Mouse (Mus musculus) brain, embryonic 18.5 days (tissue): ENCODE measurements around the gene Btg3.

Experiments used
- DNase-seq: peaks from one replicate; pipeline ENCODE4 v3.0.0-alpha.2; 2012; ENCODE audit warnings: low read depth, low spot score

Btg3 gene

DNA sequence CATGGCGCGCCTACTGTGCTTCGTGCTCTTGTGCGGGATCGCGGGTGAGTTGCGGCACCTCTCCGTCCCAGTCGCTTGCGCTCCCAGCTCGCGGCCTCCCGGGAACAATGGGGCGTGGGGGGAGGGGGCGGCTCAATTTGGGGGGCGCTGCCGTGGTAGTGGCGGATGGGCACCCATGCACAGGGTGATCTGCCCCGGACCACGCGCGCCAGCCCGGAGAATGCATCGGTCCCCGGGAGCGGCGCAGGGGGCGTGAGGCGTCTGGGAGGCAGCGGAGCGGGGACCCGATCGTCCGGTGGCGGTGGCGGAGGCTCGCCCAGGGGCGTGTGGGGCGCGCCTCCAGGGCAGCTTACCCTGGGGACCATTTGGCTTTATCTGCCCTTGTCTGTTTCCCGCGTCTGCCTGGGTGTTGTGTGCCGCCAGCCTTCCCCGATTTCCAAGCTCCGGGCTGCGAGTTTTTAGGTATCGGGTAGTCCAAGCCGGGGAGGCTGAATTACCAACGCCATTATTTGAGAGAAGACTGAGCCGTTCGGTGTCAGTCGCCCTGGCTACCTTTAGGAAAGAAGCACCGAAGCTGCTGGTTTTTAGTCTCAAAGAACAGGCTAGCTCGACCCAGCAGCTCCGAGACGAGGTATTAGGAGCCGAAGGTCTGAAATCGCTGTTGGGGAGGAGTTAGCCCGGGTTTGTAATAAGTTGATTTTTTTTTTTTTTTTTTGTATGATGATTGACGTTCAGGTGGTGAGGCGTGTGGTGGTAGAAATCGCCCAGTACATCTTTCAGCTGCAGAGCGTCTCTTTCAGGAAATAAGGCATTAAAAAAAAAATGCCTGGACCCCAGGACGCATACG is 74.9 kb downstream of the Btg3 start:
- no peak for DNase-seq

DNA sequence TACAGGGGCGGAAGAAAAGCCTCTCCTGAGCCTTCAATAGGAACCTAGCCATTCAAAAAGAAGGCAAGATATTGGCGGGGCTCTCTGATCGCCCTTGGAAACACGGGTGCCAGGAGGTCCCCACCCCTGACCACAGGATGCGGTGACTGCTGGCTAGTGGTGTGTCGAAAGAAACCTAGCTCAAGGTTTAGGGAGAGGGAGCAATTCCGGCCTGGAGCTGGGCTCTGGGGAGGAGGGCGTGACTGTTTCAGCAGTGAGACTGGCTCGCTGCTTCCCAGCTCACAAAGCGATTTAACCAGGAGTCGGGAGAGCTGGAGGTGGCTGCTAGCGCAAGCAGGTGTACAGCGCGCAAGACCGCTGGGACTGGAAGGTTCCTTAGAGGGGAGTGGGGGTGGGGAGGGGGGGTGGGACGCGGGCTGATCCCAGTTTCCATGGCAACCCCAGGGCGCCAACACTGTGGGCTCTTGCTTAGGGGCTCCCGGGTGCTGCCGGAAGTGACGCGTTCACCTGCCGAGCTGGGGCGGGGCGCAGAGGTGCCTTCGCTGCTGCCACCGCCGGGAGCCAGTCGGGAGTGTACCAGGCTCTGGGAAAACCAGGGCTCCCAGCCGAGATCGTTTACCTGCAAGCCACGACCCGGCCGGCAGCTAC is 75.7 kb downstream of the Btg3 start, which contains the start of gene Cxadr:
TSS of gene Cxadr (plus strand) at position 307 of the 648 bp plus-strand sequence.
- DNase-seq: peak; percentile 82

DNA sequence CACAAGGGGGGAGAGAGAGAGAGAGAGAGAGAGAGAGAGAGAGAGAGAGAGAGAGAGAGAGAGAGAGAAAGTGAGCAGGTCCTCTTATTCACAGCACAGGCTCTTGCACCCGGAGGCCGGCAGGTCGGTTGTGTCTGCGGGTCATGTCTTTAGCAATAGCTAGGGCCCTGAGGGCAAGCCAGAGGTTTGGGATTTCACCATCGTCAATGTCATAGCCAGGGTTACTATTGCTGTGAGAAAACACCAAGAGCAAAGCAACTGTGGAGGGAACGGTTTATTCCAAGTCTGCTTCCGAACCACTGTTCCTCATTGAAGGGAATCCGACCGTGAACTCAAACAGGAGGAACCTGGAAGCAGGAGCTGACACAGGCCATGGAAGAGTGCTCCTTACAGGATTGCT is 80.9 kb downstream of the Btg3 start:
- DNase-seq: no peak

DNA sequence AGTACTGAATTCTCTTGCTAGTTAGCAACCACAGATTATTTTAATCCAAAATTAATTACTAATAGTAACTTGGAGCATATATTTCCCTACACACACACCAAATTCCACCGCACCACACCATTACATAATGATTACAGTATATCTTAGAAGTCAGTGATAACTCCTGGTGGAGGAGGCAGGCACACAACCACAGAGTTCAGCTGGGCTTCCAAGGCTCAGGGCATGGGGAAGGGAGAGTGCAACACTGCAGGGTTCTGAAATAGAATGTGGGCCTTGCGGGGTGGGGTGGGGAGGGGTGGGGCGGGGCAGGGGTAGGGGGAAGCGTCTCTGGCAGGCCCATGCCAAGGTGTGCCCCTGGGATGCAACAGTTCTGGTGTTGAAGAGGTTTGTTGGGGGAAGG is 81.4 kb downstream of the Btg3 start:
- DNase-seq: no peak

DNA sequence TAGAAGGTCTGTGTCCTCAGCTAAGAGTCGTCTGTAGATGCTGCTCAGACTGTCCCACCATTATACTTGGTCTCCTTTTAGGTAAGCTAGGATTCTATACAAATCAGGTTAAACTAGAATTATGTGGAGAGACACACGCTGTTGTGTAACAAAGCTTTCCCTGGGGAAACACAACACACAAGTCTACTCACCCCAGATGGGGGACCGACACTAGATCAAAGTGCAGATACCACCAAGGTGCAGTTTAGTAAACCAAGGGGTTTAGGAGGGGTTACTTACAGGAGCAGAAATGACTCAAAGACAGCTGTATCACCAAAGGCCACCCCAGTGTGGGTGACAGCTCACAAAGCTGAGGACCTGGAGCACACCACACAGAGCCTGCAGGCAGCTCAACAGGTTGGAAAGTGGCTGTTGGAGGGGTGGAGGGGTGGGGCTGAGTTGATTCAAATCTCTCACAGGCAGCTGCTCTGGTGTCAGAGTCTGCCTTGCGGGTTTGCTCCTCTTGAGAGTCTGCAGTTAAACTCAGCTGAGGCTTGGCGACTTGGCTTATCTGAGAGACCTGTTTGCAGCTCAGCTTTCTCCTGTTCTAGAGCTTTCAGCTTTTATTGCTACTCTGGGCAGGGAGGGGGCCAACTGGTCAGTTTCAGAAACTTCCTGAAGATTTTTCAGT is 82.3 kb downstream of the Btg3 start:
- no peak for DNase-seq

DNA sequence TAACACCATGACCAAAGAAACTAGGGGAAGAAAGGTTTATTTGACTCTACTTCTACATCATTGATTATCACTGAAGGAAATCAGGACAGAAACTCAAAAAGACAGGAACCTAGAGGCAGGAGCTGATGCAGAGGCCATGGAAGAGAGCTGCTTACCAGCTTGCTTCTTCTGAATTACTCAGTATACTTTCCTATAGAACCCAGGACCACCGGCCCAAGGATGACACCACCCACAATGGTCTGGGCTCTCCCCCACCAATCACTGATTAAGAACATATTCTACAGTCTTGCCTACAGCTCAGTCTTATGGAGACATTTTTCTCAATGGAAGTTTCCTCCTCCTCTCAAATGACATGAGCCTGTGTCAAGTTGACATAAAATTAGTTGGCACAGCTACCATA is 82.9 kb downstream of the Btg3 start:
- no peak for DNase-seq

DNA sequence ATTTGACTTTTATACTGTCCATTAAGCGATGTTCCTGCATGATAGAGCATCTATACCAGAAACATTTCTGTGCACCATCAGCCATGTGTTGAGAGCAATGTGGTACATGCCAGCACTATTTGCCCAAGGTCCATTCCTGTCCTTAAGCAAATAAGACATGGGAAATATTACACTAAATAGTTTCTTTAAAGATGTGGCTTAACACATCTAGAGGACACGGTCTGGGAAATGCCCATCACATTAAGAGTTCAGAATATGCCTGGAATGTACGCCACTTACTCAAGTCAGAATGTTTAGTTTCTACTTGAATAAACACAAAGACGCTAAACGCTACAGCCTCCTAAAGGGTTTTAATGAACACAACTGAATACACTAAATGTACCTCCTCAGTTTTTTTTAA is 93.8 kb downstream of the Btg3 start:
- DNase-seq: no peak
